Mouse (Mus musculus): ENCODE measurements around the gene Acsf2.

- TF ChIP-seq CTCF (IDR thresholded peaks at IDR 0.05; ENCODE audit: borderline replicate concordance, extremely low read depth, insufficient read depth, insufficient read length), result no peak
- TF ChIP-seq POLR2A (IDR thresholded peaks at IDR 0.05; ENCODE audit: borderline replicate concordance, extremely low read depth, insufficient read depth, insufficient read length, poor library complexity, severe bottlenecking), result no peak
Measured at GRCm38 (mm10) chr11:94508976-94509375, 92.7 kb downstream of the Acsf2 start.
